Mouse (Mus musculus) forebrain, embryonic 10.5 days (tissue): ENCODE data around the gene Vcan. TPM values are rescaled to one million over a fixed set of nuclear protein-coding genes. Genes with fewer than 3 reads are reported as not detected.

Experiments
- DNase-seq: peaks from one replicate; pipeline ENCODE4 v3.0.0-alpha.2; 2017; ENCODE audit warnings: low spot score; ENCODE audit errors: extremely low spot score
- H3K27ac ChIP-seq: fragments of 300-500 bp; sonication (generic); 2 replicates; pipeline ENCODE4 v1.5.1; 2016; ENCODE audit warnings: mild to moderate bottlenecking
- H3K27me3 ChIP-seq: fragments of 300-500 bp; sonication (generic); 2 replicates; pipeline ENCODE4 v1.6.1; 2016; ENCODE audit warnings: mild to moderate bottlenecking; ENCODE audit not compliant: poor library complexity, severe bottlenecking
- H3K36me3 ChIP-seq: fragments of 300-500 bp; sonication (generic); replicated peaks from 2 replicates; pipeline ENCODE4 v1.6.1; 2016; ENCODE audit warnings: mild to moderate bottlenecking, moderate library complexity
- H3K4me1 ChIP-seq: fragments of 300-500 bp; sonication (generic); 2 replicates; pipeline ENCODE4 v1.6.1; 2016
- H3K4me3 ChIP-seq: fragments of 300-500 bp; sonication (generic); 2 replicates; pipeline ENCODE4 v1.5.1; 2016; ENCODE audit warnings: mild to moderate bottlenecking, moderate library complexity
- H3K9me3 ChIP-seq: fragments of 300-500 bp; sonication (generic); 2 replicates; pipeline ENCODE4 v1.6.1; 2016; ENCODE audit warnings: mild to moderate bottlenecking, moderate library complexity
- WGBS: fragments of 180-500 bp; shearing (Covaris S2); methylation state at CpG from one replicate; pipeline ENCODE4 v1.1.7; 2016; 5-methylcytosine and 5-hydroxymethylcytosine counted together
- polyA plus RNA-seq: library from polyadenylated mRNA; unstranded; fragments of >200 nt; fragmentation: Nextera tagmentation; extraction: Ambion mirVana; gene quantifications from 2 replicates; pipeline ENCODE4 v1.2.1, GENCODE M21; 2016

Gene Vcan
- polyA plus RNA-seq, 1 experiment from 2014 or later, result 38.5 TPM

DNA sequence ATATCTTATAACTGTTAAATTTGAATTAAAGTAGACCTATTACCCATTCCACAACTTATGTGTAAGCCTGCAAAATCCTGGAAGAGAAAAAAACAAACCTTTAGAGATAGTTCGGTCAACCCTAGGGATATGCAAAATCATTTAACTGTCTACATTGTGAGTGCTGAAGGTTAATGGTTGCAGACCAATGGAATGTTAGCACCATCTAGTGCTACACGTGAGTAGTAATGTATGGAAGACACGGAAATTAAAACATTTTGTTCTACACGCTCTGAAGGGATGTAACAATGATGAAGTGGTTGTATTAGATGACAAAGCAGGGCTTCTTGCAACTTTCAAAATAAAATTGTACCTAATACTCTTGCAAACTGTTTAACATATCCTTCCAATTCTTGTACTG lies 39.9 kb downstream of the Vcan start:
- H3K36me3 ChIP-seq, result peaks cover 84% of the 10 kb centered on the region
- H3K27me3 ChIP-seq, result no peaks in the 10 kb centered on the region
- no peaks in the 10 kb centered on the region for H3K4me1 ChIP-seq
- H3K4me3 ChIP-seq, result no peak overlapping the region
- DNase-seq, result no peak
- no peak overlapping the region for H3K27ac ChIP-seq
- H3K9me3 ChIP-seq, result no peaks in the 10 kb centered on the region
- 90% methylated on average over 4 of the region's 4 CpGs for WGBS

DNA sequence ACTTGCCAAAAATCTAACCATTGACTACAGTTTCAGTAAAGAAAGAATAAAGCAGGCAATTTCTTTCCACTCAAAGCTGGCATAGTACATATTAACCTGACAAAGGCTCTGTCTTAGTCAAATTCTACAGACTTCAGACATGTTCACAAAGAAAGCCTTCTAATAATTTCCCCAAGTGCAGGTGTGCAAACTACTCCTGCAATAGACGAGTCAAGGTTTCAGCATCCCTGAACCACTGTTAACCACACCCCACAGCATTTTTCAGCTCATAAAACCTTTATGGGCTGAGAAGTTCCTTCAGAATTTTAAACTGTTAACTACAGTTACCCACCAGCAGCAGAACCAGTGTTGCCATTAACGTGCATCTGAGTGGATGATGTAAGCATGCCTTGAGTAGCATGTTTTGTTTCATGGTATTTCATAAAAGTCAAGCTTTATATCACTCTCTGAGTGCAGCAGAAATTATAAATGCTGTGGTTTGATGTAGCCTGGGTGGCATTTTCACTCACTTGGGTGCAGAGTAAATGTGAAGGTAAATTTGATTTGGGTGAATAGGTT lies 42.2 kb downstream of the Vcan start:
- Histone ChIP-seq H3K36me3 (peaks cover 68% of the 10 kb centered on the region), H3K27me3 (no peaks in the 10 kb centered on the region), H3K4me3 (no peak overlapping the region), H3K4me1 (no peaks in the 10 kb centered on the region), H3K9me3 (no peaks in the 10 kb centered on the region), H3K27ac (no peak overlapping the region)
- 90% methylated on average over 2 of the region's 2 CpGs for WGBS
- DNase-seq, result no peak

DNA sequence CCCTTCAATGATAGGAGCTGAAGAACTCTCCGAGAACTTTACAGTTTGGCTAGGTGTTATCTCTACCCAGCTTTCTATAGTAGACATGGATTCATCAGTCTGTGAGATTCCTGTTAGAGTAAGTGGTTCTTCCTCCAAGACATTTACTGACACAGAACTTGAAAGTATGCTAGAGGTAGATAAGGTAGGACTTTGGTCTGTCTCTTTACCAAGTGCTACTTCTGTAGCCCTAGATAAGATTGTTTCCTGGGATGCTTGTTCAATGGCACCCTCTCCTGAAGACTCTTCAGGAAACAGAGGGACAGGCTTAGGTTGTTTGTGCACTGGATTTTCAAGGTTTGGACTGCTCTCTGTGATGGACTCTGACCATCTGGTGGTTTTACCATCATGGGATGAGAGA lies 49.7 kb downstream of the Vcan start:
- no peaks in the 10 kb centered on the region for H3K9me3 ChIP-seq
- H3K27me3 ChIP-seq, result no peaks in the 10 kb centered on the region
- no peak overlapping the region for H3K4me3 ChIP-seq
- peaks cover 63% of the 10 kb centered on the region for H3K36me3 ChIP-seq
- no peaks in the 10 kb centered on the region for H3K4me1 ChIP-seq
- H3K27ac ChIP-seq, result no peak overlapping the region
- DNase-seq, result no peak
- 93% methylated on average over 1 of the region's 1 CpGs for WGBS

DNA sequence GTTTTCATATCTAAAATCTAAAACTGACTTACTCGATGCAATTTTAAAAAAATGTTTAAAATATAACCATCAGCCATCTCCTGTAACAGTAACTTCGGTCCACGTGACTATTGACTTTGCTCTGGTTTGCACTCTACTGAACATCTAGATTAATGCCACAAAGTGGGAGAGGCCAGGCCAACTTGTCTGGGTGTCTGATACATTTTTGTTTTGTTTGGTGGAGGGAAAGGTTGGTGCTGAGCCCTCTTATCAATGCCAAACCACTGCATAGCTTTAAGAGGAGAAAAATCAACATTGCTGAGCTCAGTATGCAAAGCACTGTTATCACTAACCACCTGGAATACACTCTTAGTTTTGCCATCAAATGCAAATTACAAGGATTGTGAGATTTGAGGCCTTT lies 58.8 kb downstream of the Vcan start:
- 94% methylated on average over 3 of the region's 3 CpGs for WGBS
- no peak for DNase-seq
- Histone ChIP-seq H3K36me3 (peaks cover 76% of the 10 kb centered on the region), H3K27ac (no peak overlapping the region), H3K4me3 (no peak overlapping the region), H3K4me1 (no peaks in the 10 kb centered on the region), H3K27me3 (no peaks in the 10 kb centered on the region), H3K9me3 (no peaks in the 10 kb centered on the region)

DNA sequence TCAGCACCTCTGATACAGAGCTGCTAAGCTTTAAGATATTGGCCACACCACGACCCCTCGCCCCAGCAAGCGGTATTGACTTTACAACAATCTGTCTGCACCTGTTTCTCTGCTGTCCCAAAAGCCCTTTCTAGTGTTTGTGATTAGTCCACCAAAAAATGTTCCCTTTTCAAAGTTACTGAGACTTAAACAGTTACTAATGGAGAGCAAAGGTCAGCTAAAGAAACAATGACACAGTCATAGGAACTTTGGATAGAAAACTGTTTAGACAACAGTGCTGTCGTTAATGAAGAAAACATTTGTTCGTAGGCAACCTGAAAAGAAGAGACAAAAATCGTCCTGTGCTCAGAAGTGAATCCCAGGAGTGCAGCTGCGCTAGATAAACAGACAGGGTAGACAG lies 60.1 kb downstream of the Vcan start:
- no peak overlapping the region for H3K4me3 ChIP-seq
- H3K27me3 ChIP-seq, result no peaks in the 10 kb centered on the region
- no peaks in the 10 kb centered on the region for H3K9me3 ChIP-seq
- DNase-seq, result no peak
- peaks cover 79% of the 10 kb centered on the region for H3K36me3 ChIP-seq
- H3K4me1 ChIP-seq, result no peaks in the 10 kb centered on the region
- H3K27ac ChIP-seq, result no peak overlapping the region
- 77% methylated on average over 7 of the region's 7 CpGs for WGBS

DNA sequence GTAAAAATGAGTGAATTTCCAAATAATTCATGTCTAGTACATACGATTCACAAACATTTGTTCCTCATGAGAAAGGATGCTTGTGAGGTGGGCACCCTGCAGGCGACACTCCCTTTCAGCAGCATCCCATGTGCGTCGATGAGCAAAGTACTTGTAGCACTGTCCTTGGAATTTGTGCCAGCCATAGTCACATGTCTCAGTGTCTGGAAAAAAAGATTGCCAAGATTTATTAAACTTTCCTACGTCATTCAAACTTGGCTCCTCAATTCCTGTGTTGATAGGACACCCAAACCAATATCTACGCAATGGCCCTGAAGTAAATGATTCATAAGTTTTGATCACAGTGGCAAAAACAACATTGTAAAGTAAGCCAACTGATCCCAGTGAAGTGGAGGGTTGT lies 62.6 kb downstream of the Vcan start:
- Histone ChIP-seq H3K27ac (no peak overlapping the region), H3K4me1 (no peaks in the 10 kb centered on the region), H3K9me3 (no peaks in the 10 kb centered on the region), H3K4me3 (no peak overlapping the region), H3K27me3 (no peaks in the 10 kb centered on the region), H3K36me3 (peaks cover 93% of the 10 kb centered on the region)
- 92% methylated on average over 6 of the region's 6 CpGs for WGBS
- no peak for DNase-seq

DNA sequence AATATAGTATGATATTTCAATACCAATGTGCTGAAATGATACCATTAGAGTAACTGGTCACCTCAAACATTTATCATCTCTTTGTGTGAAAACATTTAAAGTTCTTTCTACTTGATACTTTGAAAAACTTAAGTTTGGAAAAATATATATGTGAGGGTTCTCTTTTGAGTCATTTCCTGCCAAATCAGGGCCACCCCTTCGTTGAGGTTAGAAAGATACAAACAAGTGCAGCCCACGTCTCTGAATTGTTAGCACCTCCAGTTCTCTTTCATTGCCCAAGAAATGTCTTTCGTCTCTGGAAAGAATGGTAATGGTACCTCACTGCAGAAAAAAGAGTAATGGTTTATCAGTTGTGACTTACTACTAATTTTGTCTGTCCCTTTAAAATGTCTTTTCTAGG lies 71.8 kb downstream of the Vcan start:
- Histone ChIP-seq H3K9me3 (no peaks in the 10 kb centered on the region), H3K4me1 (peaks cover 15% of the 10 kb centered on the region), H3K27ac (no peak overlapping the region), H3K27me3 (no peaks in the 10 kb centered on the region), H3K36me3 (peaks cover 78% of the 10 kb centered on the region), H3K4me3 (no peak overlapping the region)
- DNase-seq, result no peak
- WGBS, result 86% methylated on average over 3 of the region's 3 CpGs

DNA sequence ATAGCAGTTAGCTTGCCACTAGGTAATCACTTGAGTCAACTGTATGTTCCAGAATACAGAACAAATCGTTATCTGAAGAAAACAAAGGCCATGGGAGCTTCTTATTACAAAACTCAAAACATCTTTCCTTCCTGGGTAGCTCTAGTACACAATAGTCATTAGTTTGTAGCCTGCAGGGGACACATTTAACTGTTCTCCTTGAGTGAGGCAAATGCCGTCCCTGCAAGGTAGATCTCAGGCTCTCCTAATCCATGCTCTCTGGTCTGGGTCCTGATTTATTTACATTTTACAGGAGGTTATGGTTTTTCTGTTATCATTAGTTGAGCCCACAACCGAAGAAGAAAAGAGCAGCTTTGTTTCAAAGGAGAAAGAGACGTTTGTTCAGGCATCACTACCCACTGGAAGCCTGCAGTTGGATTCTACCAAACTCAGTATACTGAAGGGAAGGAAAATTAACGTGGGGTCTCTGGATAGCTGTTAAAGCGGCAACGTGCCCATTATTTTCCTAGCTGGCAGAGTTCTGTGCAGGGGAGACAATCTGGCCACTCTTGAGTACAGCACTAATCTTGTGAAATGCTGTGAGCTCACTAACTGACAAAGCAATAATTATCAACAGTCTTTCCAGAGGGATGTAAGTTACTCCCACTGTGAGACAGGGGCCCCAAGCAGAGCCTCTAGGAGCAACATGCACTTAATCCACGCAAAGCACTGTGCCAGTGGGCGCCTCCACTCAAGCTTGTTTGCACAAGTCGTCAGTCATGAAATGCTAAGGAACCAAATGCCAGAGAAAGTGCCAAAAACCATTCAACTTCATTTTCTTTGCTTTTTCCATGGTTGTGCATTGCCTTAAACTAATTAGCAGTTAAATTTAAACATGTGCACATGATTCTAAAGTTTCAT lies 73.1 kb downstream of the Vcan start:
- 63% methylated on average over 10 of the region's 10 CpGs for WGBS

DNA sequence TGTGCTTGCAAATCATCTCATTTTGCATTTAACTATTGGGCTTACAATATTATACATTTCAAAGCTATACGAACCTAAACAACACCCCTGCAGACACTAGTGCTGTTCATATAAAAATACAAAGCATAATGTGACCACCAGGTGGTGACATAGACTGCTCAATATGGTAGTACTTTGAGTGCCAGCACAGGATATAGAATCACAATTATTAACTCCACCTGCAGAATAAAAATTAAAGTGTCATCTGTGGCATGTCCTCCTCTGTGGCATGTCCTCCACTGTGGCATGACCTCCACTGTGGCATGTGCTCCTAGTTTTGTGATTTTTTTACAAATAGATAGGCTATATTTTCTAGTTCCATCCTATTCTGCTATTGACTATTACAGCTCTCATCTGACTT lies 74.2 kb downstream of the Vcan start:
- no peak for DNase-seq
- no peak overlapping the region for H3K27ac ChIP-seq
- no peaks in the 10 kb centered on the region for H3K9me3 ChIP-seq
- peaks cover 15% of the 10 kb centered on the region for H3K4me1 ChIP-seq
- no peaks in the 10 kb centered on the region for H3K27me3 ChIP-seq
- H3K4me3 ChIP-seq, result no peak overlapping the region
- peaks cover 69% of the 10 kb centered on the region for H3K36me3 ChIP-seq
- WGBS, result 89% methylated on average over 1 of the region's 1 CpGs

More for the DNA sequence above, 73.1 kb downstream of the Vcan start:
- Histone ChIP-seq H3K27me3 (no peaks in the 10 kb centered on the region), H3K27ac (0 out of 2 replicates have a peak overlapping the region, but pooled peaks have one; percentile 21), H3K9me3 (no peaks in the 10 kb centered on the region), H3K4me3 (no peak overlapping the region), H3K4me1 (peaks cover 15% of the 10 kb centered on the region), H3K36me3 (peaks cover 72% of the 10 kb centered on the region)
- no peak for DNase-seq

DNA sequence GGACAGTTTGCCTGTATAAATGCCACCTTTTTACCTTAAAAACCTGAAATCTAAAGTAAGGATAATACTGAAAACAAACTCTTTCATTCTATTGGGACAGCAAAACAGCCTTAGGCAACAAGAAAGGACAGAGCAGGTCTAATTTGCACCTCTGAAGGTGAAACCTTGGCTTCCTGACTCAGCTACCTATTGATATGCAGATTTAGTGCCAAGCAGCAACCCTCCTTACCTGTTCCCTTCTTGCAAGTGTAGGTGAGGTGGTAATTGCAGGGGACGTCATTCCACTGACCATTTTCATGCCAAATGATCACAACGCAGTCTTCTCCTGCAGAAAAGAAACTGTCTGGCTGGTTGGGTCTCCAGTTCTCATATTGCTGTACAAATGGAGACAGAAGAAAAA lies 80.6 kb downstream of the Vcan start:
- Histone ChIP-seq H3K36me3 (peaks cover 51% of the 10 kb centered on the region), H3K4me1 (no peaks in the 10 kb centered on the region)
- WGBS, result 85% methylated on average over 2 of the region's 2 CpGs

DNA sequence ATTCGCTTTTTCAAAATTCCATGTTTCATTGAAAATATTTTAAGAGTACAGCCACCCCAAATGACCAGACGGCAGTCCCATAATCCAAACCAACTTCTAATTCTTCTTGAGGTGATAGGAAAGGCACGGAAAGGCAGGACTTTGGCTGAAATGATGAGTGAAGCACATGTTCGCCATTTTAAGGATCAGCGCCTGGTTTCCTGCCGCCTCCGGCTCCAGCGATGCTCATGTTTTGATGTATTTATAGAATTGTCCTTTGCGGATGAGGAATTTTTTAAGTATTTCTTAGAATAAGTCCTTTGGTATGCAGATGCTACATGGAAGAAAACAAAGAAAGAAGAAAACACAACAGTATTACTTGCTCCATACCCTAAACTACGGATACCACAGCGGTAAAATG lies 85.3 kb downstream of the Vcan start:
- H3K27me3 ChIP-seq, result no peaks in the 10 kb centered on the region
- no peaks in the 10 kb centered on the region for H3K4me1 ChIP-seq
- H3K27ac ChIP-seq, result no peak overlapping the region
- no peak for DNase-seq
- WGBS, result 96% methylated on average over 11 of the region's 11 CpGs
- no peak overlapping the region for H3K4me3 ChIP-seq
- no peaks in the 10 kb centered on the region for H3K9me3 ChIP-seq
- H3K36me3 ChIP-seq, result peaks cover 40% of the 10 kb centered on the region

More for the DNA sequence above, 80.6 kb downstream of the Vcan start:
- DNase-seq, result no peak
- no peaks in the 10 kb centered on the region for H3K9me3 ChIP-seq
- H3K27me3 ChIP-seq, result no peaks in the 10 kb centered on the region
- H3K4me3 ChIP-seq, result no peak overlapping the region
- no peak overlapping the region for H3K27ac ChIP-seq

DNA sequence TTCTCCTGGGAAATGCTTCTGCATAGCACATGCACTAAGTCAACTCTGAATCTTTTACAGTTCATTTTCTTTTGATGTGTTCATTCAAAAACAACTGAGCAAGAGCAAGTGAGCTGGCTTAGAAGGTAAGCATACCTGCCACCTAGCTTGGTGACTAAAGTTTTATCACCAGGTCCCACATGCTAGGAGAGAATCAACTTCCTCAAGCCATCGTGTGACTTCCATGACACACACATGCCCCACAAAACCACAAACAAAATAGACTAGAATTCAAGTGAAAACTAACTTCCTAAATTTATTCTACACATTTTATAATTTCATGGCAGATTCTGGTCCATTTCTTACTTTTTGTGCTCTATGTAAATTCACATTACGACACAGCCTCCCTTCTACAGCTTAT lies 89.0 kb downstream of the Vcan start:
- DNase-seq, result no peak
- H3K4me1 ChIP-seq, result no peaks in the 10 kb centered on the region
- no peak overlapping the region for H3K27ac ChIP-seq
- WGBS, result 91% methylated on average over 2 of the region's 2 CpGs
- peaks cover 23% of the 10 kb centered on the region for H3K36me3 ChIP-seq
- no peaks in the 10 kb centered on the region for H3K27me3 ChIP-seq
- H3K9me3 ChIP-seq, result no peaks in the 10 kb centered on the region
- H3K4me3 ChIP-seq, result no peak overlapping the region

DNA sequence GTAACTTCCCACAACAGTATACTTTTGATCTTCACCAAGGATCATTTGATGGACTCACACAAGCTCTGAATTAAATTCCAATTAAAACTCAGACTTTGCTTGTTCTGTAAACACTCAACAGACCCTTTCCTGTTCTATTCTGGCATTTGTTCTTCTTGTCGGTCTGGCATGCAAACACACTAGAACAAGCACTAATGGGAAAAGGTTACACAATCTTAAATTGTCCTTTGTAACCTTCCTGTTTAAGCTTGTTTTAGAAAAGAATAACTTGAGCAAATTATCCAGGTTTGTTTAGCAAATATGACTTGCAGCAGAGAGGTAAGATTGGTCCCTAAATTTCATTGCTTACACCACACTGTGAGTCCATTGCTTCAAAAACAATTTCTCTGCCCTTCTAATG lies 89.5 kb downstream of the Vcan start:
- WGBS, result 81% methylated on average over 1 of the region's 1 CpGs
- Histone ChIP-seq H3K4me3 (no peak overlapping the region), H3K9me3 (no peaks in the 10 kb centered on the region), H3K36me3 (peaks cover 23% of the 10 kb centered on the region), H3K27ac (no peak overlapping the region), H3K4me1 (no peaks in the 10 kb centered on the region), H3K27me3 (no peaks in the 10 kb centered on the region)
- DNase-seq, result no peak
